ENCODE assay signal across 15 mouse cellular contexts in genomic region chr7:25292107-25292506, GRCm38 (mm10). TPM values are rescaled to one million over a fixed set of nuclear protein-coding genes. Genes with fewer than 3 reads are reported as not detected.
DNase-seq lines count a peak whose midpoint lies in the region; ATAC-seq and TF ChIP-seq lines count a peak whose summit lies in the region.
"Had no signal": no experiment of that assay in that cellular context is flagged by ENCODE, and none has a peak within 500 bp of the region (broad histone marks: within the 10 kb centered on the region; RNA-seq: fewer than 3 reads in every experiment).

No protein-coding gene starts in this region.

- H3K27me3 ChIP-seq in kidney, embryonic 16.5 days (ENCODE audit: insufficient read depth, low read length): no peaks in the 10 kb centered on the region
- H3K27me3 ChIP-seq in hindbrain, embryonic 14.5 days (ENCODE audit: control insufficient read depth, insufficient read depth, low read length): no peaks in the 10 kb centered on the region
- no peaks in the 10 kb centered on the region for H3K27me3 ChIP-seq in liver, embryonic 11.5 days (replicated peaks; ENCODE audit: control insufficient read depth, insufficient read depth, low read length)
- H3K27me3 ChIP-seq: CH12.LX; heart, embryonic 15.5 days had no signal

- peak; percentile 7 for DNase-seq in gastrocnemius, postnatal 14 days
- no peak for DNase-seq in gastrocnemius, adult 8-10 months (ENCODE audit: low spot score in 2 of 2)
- no peak for DNase-seq in kidney, adult 11 months
- no peak for DNase-seq in hindbrain, embryonic 14.5 days (ENCODE audit: low spot score)
- no peak for DNase-seq in liver, embryonic 11.5 days (ENCODE audit: low spot score)
- DNase-seq: adrenal gland, postnatal 10 days; cerebellum, adult 2 months had no signal

- no peak for TF ChIP-seq CTCF in bone marrow, adult 2 months (IDR thresholded peaks at IDR 0.05; ENCODE audit: control insufficient read depth, insufficient read depth, low read length)

- peaks cover 7% of the 10 kb centered on the region; the same call in 1 of the 2 replicates for H3K9me3 ChIP-seq in kidney, embryonic 16.5 days (ENCODE audit: low read length)
- H3K9me3 ChIP-seq in hindbrain, embryonic 14.5 days (ENCODE audit: control insufficient read depth, low read length): no peaks in the 10 kb centered on the region
- H3K9me3 ChIP-seq in liver, embryonic 11.5 days (ENCODE audit: control insufficient read depth, low read length): peaks cover 5% of the 10 kb centered on the region; the same call in 1 of the 2 replicates
- H3K9me3 ChIP-seq: heart, embryonic 15.5 days had no signal

- no peak overlapping the region for H3K9ac ChIP-seq in kidney, embryonic 16.5 days (replicated peaks; ENCODE audit: low read length)
- no peak overlapping the region for H3K9ac ChIP-seq in hindbrain, embryonic 14.5 days
- H3K9ac ChIP-seq in liver, embryonic 11.5 days (ENCODE audit: low read depth, low read length): no peak overlapping the region
- H3K9ac ChIP-seq: heart, embryonic 15.5 days had no signal

- peaks cover 81% of the 10 kb centered on the region for H3K36me3 ChIP-seq in kidney, embryonic 16.5 days (ENCODE audit: insufficient read depth, low read length)
- H3K36me3 ChIP-seq in hindbrain, embryonic 14.5 days (replicated peaks; ENCODE audit: control insufficient read depth, insufficient read depth): peaks cover 93% of the 10 kb centered on the region
- peaks cover 63% of the 10 kb centered on the region for H3K36me3 ChIP-seq in liver, embryonic 11.5 days (ENCODE audit: control insufficient read depth, insufficient read depth, low read length)

- H3K27ac ChIP-seq in kidney, embryonic 16.5 days (ENCODE audit: low read length): peak overlapping the region; percentile 13; the same call in 1 of the 2 replicates
- peak overlapping the region; percentile 15; the same call in 1 of the 2 replicates for H3K27ac ChIP-seq in bone marrow, adult 2 months (ENCODE audit: control insufficient read depth, insufficient read depth, low read depth, low read length, poor library complexity)
- H3K27ac ChIP-seq in hindbrain, embryonic 14.5 days: peak overlapping the region; percentile 51; the same call in 1 of the 2 replicates
- H3K27ac ChIP-seq in liver, embryonic 11.5 days (ENCODE audit: low read depth, low read length): no peak overlapping the region
- H3K27ac ChIP-seq: heart, embryonic 15.5 days; kidney, postnatal 0 days; left cerebral cortex, adult 2 months had no signal

- no peak overlapping the region for H3K4me2 ChIP-seq in kidney, embryonic 16.5 days (replicated peaks; ENCODE audit: low read depth, low read length)
- no peak overlapping the region for H3K4me2 ChIP-seq in hindbrain, embryonic 14.5 days (replicated peaks)
- H3K4me2 ChIP-seq in liver, embryonic 11.5 days: no peak overlapping the region
- H3K4me2 ChIP-seq: heart, embryonic 15.5 days had no signal

- H3K4me3 ChIP-seq in kidney, embryonic 16.5 days (ENCODE audit: low read length): no peak overlapping the region
- no peak overlapping the region for H3K4me3 ChIP-seq in bone marrow, adult 2 months (replicated peaks; ENCODE audit: control insufficient read depth, low read depth, low read length)
- no peak overlapping the region for H3K4me3 ChIP-seq in hindbrain, embryonic 14.5 days (replicated peaks; ENCODE audit: low read length)
- no peak overlapping the region for H3K4me3 ChIP-seq in liver, embryonic 11.5 days (ENCODE audit: low read depth, low read length)
- H3K4me3 ChIP-seq: heart, embryonic 15.5 days; left cerebral cortex, adult 2 months had no signal

- 56% methylated on average over 7 of the region's 7 CpGs for WGBS in kidney, embryonic 16.5 days
- WGBS in bone marrow, adult 2 months: 82% methylated on average over 7 of the region's 7 CpGs
- WGBS in hindbrain, embryonic 14.5 days: 41% methylated on average over 7 of the region's 7 CpGs
- WGBS in liver, embryonic 11.5 days: 80% methylated on average over 7 of the region's 7 CpGs

- no peaks in the 10 kb centered on the region for H3K4me1 ChIP-seq in kidney, embryonic 16.5 days (ENCODE audit: insufficient read depth, low read length)
- H3K4me1 ChIP-seq in bone marrow, adult 2 months (ENCODE audit: control insufficient read depth, insufficient read depth, low read length): peaks cover 2% of the 10 kb centered on the region; the same call in 1 of the 2 replicates
- peaks cover 13% of the 10 kb centered on the region for H3K4me1 ChIP-seq in hindbrain, embryonic 14.5 days (replicated peaks; ENCODE audit: control insufficient read depth, insufficient read depth, low read length)
- peaks cover 10% of the 10 kb centered on the region for H3K4me1 ChIP-seq in liver, embryonic 11.5 days (replicated peaks; ENCODE audit: control insufficient read depth, insufficient read depth, low read length)

- no peak for ATAC-seq in kidney, embryonic 16.5 days (ENCODE audit: low FRiP score, low TSS enrichment)
- ATAC-seq in hindbrain, embryonic 14.5 days (ENCODE audit: low FRiP score): no peak
- no peak for ATAC-seq in liver, embryonic 11.5 days (replicated peaks; ENCODE audit: low FRiP score)
- ATAC-seq: lung, postnatal 0 days had no signal

- no peak for TF ChIP-seq POLR2A in bone marrow, adult 2 months (IDR thresholded peaks at IDR 0.05; ENCODE audit: borderline replicate concordance, control insufficient read depth, low read depth, low read length)

- intact Hi-C loops in gastrocnemius, postnatal 14 days (cut with DNase I; ENCODE audit: low total_unique reads): no loop called here

RNA-seq across cellular contexts. Expression of gene Pafah1b3, which starts 5.7 kb away (rescaled TPM):
- total RNA-seq in gastrocnemius, postnatal 14 days (2021): 1 to 10 TPM; 3.0 to 4.5 TPM
- 1 to 10 TPM in 3 of 4 experiments, under 1 TPM in 1; 0.56 to 1.5 (median 1.1) TPM for total RNA-seq in gastrocnemius, adult 8-10 months (2022)
- 197 and 199 TPM in 2 replicates for polyA plus RNA-seq in kidney, embryonic 16.5 days (2015; fragmentation: Nextera tagmentation; extraction: Ambion mirVana)
- polyA plus RNA-seq in bone marrow, adult 2 months (2011; ENCODE audit: insufficient read depth, insufficient read length, low replicate concordance, missing spikeins): 31.5 and 46.4 TPM in 2 replicates
- 523 and 576 TPM in 2 replicates for polyA plus RNA-seq in hindbrain, embryonic 14.5 days (2014; fragmentation: Nextera tagmentation; extraction: Ambion mirVana)
- polyA plus RNA-seq in liver, embryonic 11.5 days (2014; fragmentation: Nextera tagmentation; extraction: Ambion mirVana): 104 and 106 TPM in 2 replicates

RNA-seq across cellular contexts. Expression of gene Prr19, which starts 9.1 kb away (rescaled TPM):
- total RNA-seq in gastrocnemius, postnatal 14 days (2021): not detected
- not detected for total RNA-seq in gastrocnemius, adult 8-10 months (2022)
- polyA plus RNA-seq in kidney, embryonic 16.5 days (2015; fragmentation: Nextera tagmentation; extraction: Ambion mirVana): 0.84 and 0.98 TPM in 2 replicates
- not detected in 2 replicates for polyA plus RNA-seq in bone marrow, adult 2 months (2011; ENCODE audit: insufficient read depth, insufficient read length, low replicate concordance, missing spikeins)
- 4.2 and 5.2 TPM in 2 replicates for polyA plus RNA-seq in hindbrain, embryonic 14.5 days (2014; fragmentation: Nextera tagmentation; extraction: Ambion mirVana)
- polyA plus RNA-seq in liver, embryonic 11.5 days (2014; fragmentation: Nextera tagmentation; extraction: Ambion mirVana): 0.32 and 0.68 TPM in 2 replicates
- total RNA-seq: adrenal gland, postnatal 10 days; CH12.LX; liver, adult 2 months had no signal
- polyA plus RNA-seq: liver, adult 2 months; lung, postnatal 0 days had no signal

RNA-seq across cellular contexts. Expression of gene Tmem145, which starts 13.8 kb away (rescaled TPM):
- not detected for total RNA-seq in gastrocnemius, postnatal 14 days (2021)
- not detected for total RNA-seq in gastrocnemius, adult 8-10 months (2022)
- polyA plus RNA-seq in kidney, embryonic 16.5 days (2015; fragmentation: Nextera tagmentation; extraction: Ambion mirVana): 0.10 and 0.67 TPM in 2 replicates
- not detected in 2 replicates for polyA plus RNA-seq in bone marrow, adult 2 months (2011; ENCODE audit: insufficient read depth, insufficient read length, low replicate concordance, missing spikeins)
- polyA plus RNA-seq in hindbrain, embryonic 14.5 days (2014; fragmentation: Nextera tagmentation; extraction: Ambion mirVana): 74.9 and 81.2 TPM in 2 replicates
- 0.16 and 0.32 TPM in 2 replicates for polyA plus RNA-seq in liver, embryonic 11.5 days (2014; fragmentation: Nextera tagmentation; extraction: Ambion mirVana)
- total RNA-seq: CH12.LX; liver, adult 2 months had no signal
- polyA plus RNA-seq: liver, adult 2 months; lung, postnatal 0 days had no signal

RNA-seq across cellular contexts. Expression of gene Cic, which starts 24.6 kb away (rescaled TPM):
- 10 to 100 TPM; 38.2 to 44.1 TPM for total RNA-seq in gastrocnemius, postnatal 14 days (2021)
- 10 to 100 TPM; 26.4 to 38.7 (median 30.1) TPM for total RNA-seq in gastrocnemius, adult 8-10 months (2022)
- 28.9 and 30.8 TPM in 2 replicates for polyA plus RNA-seq in kidney, embryonic 16.5 days (2015; fragmentation: Nextera tagmentation; extraction: Ambion mirVana)
- 174 and 292 TPM in 2 replicates for polyA plus RNA-seq in bone marrow, adult 2 months (2011; ENCODE audit: insufficient read depth, insufficient read length, low replicate concordance, missing spikeins)
- 42.5 and 47.5 TPM in 2 replicates for polyA plus RNA-seq in hindbrain, embryonic 14.5 days (2014; fragmentation: Nextera tagmentation; extraction: Ambion mirVana)
- polyA plus RNA-seq in liver, embryonic 11.5 days (2014; fragmentation: Nextera tagmentation; extraction: Ambion mirVana): 21.6 and 25.2 TPM in 2 replicates

RNA-seq across cellular contexts. Expression of gene Megf8, which starts 24.9 kb away (rescaled TPM):
- 10 to 100 TPM; 18.5 to 19.7 TPM for total RNA-seq in gastrocnemius, postnatal 14 days (2021)
- 10 to 100 TPM; 22.6 to 26.8 (median 25.0) TPM for total RNA-seq in gastrocnemius, adult 8-10 months (2022)
- 16.9 and 18.2 TPM in 2 replicates for polyA plus RNA-seq in kidney, embryonic 16.5 days (2015; fragmentation: Nextera tagmentation; extraction: Ambion mirVana)
- 3.0 and 5.7 TPM in 2 replicates for polyA plus RNA-seq in bone marrow, adult 2 months (2011; ENCODE audit: insufficient read depth, insufficient read length, low replicate concordance, missing spikeins)
- 22.0 and 23.8 TPM in 2 replicates for polyA plus RNA-seq in hindbrain, embryonic 14.5 days (2014; fragmentation: Nextera tagmentation; extraction: Ambion mirVana)
- 5.1 and 5.5 TPM in 2 replicates for polyA plus RNA-seq in liver, embryonic 11.5 days (2014; fragmentation: Nextera tagmentation; extraction: Ambion mirVana)

Comparison
In these comparisons a context has a peak if more than half of its experiments do, and no peak if none do; other contexts are left out.
1. RNA of gene Tmem145, which starts 13.8 kb away (polyA plus RNA-seq): 74.9 to 81.2 TPM in hindbrain, embryonic 14.5 days; 0.16 to 0.32 TPM in liver, embryonic 11.5 days, 0.10 to 0.67 TPM in kidney, embryonic 16.5 days and not detected in bone marrow, adult 2 months; every median in the first group is over 10 times any median in the second.